Mouse (Mus musculus) left cerebral cortex, postnatal 10 days (tissue): Measurements from ENCODE around the gene Stac. TPM values are rescaled to one million over a fixed set of nuclear protein-coding genes. Genes with fewer than 3 reads are reported as not detected.

Source experiments
- DNase-seq, 2 experiments: peaks; one replicate each; pipeline ENCODE4 v3.0.0; 2021 to 2022; ENCODE audit warnings: low spot score in 2 of 2, mixed read lengths in 1 of 2; ENCODE audit errors: extremely low spot score in 1 of 2
- intact Hi-C: fragments of 180-260 bp; cut with DNase I; formaldehyde crosslinking; loops from one replicate; pipeline ENCODE4 v1.15.1; 2025
- total RNA-seq, 2 experiments: library from RNA; stranded (reverse); gene quantifications; 2 replicates each; pipeline ENCODE4 v1.2.3; 2021

Gene Stac
- total RNA-seq, 2 experiments from 2014 or later = 5.7 to 6.6 TPM

DNA sequence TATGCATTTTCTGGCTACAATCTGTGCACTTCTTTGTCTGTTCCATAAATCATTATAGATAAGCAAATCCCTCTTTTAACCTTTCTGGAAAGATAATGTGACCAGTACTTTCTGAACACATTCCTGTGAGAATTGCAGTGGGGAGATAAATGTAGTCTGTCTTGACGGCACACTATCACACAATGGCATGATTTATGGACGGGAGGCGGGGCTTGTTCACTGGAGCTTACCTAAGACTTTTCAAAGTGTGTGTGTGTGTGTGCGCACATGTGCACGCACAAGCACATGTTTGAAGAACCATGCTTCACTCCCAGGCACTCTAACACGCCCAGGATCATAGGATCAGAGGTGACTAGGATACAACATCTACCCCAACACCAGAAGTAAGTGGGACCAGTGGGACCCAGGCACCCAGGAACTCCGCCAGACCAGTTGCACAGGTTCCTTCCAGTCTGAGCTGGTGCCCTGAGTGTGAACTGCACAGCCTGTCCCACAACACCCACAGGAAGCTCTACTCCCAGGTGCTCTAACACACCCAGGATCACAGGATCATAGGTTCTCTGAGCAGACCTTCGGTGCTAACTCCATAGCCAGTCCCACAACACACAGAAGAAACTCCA lies 154.6 kb downstream of the Stac start:
- intact Hi-C loops = no loop called here
- DNase-seq = no peak

DNA sequence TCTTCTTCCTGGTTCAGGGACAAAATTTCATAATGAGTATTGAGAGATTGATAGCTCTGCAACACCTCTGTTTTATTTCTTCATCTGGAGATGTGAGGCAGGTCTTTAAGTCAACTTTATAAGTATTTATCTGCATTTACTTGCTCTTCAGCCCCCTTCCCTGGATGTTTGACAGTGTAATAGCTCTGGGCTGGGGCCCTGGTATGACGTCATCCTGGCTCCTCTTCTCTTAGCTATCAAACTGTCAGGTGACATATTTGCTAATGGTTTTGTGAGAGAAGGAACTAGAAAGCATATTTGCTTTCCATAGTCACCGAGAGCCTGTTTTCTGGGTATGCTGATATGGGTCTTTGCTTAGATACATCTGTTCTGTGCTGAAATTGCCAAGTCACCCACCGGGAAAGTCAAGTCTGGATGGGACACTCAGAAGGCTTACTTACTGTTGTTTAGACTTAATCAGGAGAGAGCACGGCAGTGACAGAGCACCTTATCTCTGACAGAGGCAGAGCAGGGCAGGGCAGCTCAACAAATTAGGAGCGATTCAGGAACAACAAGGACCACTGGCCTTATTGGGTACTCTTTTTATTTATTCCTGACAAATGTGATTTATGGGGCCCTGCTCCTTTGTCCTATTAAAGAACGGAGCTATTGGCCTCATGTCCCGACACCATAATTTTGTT lies 155.3 kb downstream of the Stac start:
- DNase-seq = no peak

GRCm38 (mm10) chr9:111523871-111524270 lies 166.3 kb downstream of the Stac start:
- intact Hi-C loops = no loop called here
- no peak for DNase-seq

More for the DNA sequence above, 155.3 kb downstream of the Stac start:
- intact Hi-C loops = no loop called here

- intact Hi-C loops = no loop called here
- no peak for DNase-seq
Observed at GRCm38 (mm10) chr9:111523111-111523510, 167.0 kb downstream of the Stac start.

- no peak for DNase-seq
- intact Hi-C loops = no loop called here
Observed at GRCm38 (mm10) chr9:111522226-111522625, 167.9 kb downstream of the Stac start.

GRCm38 (mm10) chr9:111515536-111515935 lies 174.6 kb downstream of the Stac start:
- no peak for DNase-seq
- intact Hi-C loops = no loop called here

DNA sequence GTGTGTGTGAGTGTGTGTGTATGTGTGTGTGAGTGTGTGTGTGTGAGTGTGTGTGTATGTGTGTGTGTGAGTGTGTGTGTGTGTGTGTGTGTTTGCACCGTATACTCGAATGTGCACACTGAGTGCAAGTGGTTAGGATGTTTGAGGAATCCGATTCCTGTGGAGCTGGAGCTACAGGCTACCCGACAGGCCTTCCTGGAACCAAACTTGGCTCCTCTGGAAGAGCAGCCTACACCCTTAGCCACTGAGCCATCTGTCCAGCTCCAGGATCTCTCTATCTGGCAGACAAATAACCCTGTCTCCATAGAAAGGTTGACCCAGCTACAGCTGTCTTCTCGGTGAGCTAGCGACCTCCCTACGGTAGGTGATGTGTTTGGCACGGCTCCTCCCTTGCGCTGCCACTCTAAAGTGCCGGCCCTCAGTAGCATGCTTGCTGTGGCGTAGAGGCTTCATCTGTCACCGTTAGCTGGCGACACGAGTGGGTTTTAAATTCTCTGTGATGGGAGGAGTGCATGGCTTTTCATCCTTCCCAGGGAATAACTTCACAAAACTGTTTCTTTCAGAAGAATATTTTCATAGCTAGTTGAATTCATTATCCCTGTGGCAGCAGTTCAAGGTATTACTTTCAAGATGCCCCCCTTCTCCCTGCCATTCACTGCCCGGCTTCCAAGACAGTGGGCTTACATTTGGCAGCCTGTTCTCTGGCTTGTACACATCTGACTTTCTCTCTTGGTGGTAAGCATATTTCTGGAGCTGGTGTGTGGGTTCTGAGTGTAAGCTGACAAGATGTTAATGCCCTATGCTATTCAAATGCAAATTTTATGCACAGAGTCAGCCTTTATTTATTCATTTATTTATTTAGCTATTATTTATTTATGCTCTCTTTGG lies 175.3 kb downstream of the Stac start:
- peak in 1 of 2 experiments; percentile 23 for DNase-seq
- intact Hi-C loops = no loop called here
